Mouse (Mus musculus) hindbrain, embryonic 14.5 days (tissue): Measurements from ENCODE around the gene Defb35. TPM values are rescaled to one million over a fixed set of nuclear protein-coding genes. Genes with fewer than 3 reads are reported as not detected.
"Not testable (repeated sequence)": the region's sequence is repeated elsewhere in the genome, so short reads cannot be mapped to it uniquely, and the experiment has no call there.

Experiments used
- ATAC-seq: fragments of 200-750 bp; cut with Nextera tagmentation; 2 replicates; pipeline ENCODE4 v1.8.0; 2017; ENCODE audit warnings: moderate number of reproducible peaks, mild to moderate bottlenecking, moderate TSS enrichment, moderate library complexity; ENCODE audit not compliant: low FRiP score
- DNase-seq: peaks from one replicate; pipeline ENCODE4 v3.0.0-alpha.2; 2015; ENCODE audit warnings: low spot score
- H3K27ac ChIP-seq: fragments of 300-500 bp; sonication (generic); 2 replicates; pipeline ENCODE4 v1.5.1; 2014; ENCODE audit warnings: mild to moderate bottlenecking, moderate library complexity
- H3K27me3 ChIP-seq: fragments of 300-500 bp; sonication (generic); 2 replicates; pipeline ENCODE4 v1.6.1; 2014; ENCODE audit warnings: mild to moderate bottlenecking, low read length, mixed read lengths; ENCODE audit not compliant: control insufficient read depth, insufficient read depth
- H3K36me3 ChIP-seq: fragments of 300-500 bp; sonication (generic); replicated peaks from 2 replicates; pipeline ENCODE4 v1.6.1; 2014; ENCODE audit not compliant: control insufficient read depth, insufficient read depth
- H3K4me1 ChIP-seq: fragments of 300-500 bp; sonication (generic); replicated peaks from 2 replicates; pipeline ENCODE4 v1.6.1; 2014; ENCODE audit warnings: antibody characterized with exemption, low read length, mixed read lengths; ENCODE audit not compliant: control insufficient read depth, insufficient read depth
- H3K4me2 ChIP-seq: fragments of 300-500 bp; sonication (generic); replicated peaks from 2 replicates; pipeline ENCODE4 v1.6.1; 2014; ENCODE audit warnings: mild to moderate bottlenecking, moderate library complexity
- H3K4me3 ChIP-seq: fragments of 300-500 bp; sonication (generic); replicated peaks from 2 replicates; pipeline ENCODE4 v1.5.1; 2014; ENCODE audit warnings: mild to moderate bottlenecking, low read length
- H3K9ac ChIP-seq: fragments of 300-500 bp; sonication (generic); 2 replicates; pipeline ENCODE4 v1.6.1; 2014
- H3K9me3 ChIP-seq: fragments of 300-500 bp; sonication (generic); 2 replicates; pipeline ENCODE4 v1.6.1; 2016; ENCODE audit warnings: low read length; ENCODE audit not compliant: control insufficient read depth
- WGBS: fragments of 180-500 bp; shearing (Covaris S2); extraction: QIAGEN DNeasy Blood & Tissue Kit; methylation state at CpG from one replicate; pipeline ENCODE4 v1.1.7; 2014; 5-methylcytosine and 5-hydroxymethylcytosine counted together
- polyA plus RNA-seq: library from polyadenylated mRNA; unstranded; fragments of >200 nt; fragmentation: Nextera tagmentation; extraction: Ambion mirVana; gene quantifications from 2 replicates; pipeline ENCODE4 v1.2.1, GENCODE M21; 2014

Defb35 gene
- not detected in 2 replicates for polyA plus RNA-seq

- not testable (repeated sequence) for H3K4me2 ChIP-seq, DNase-seq, H3K27me3 ChIP-seq, H3K27ac ChIP-seq, H3K36me3 ChIP-seq, H3K4me3 ChIP-seq, H3K9ac ChIP-seq, H3K4me1 ChIP-seq, H3K9me3 ChIP-seq, ATAC-seq
- 91% methylated on average over 4 of the region's 4 CpGs for WGBS
Measured at GRCm38 (mm10) chr8:21938052-21938451, at the start of gene Defb35. Gene Defb35, plus strand, starts transcription at chr8:21938352.

GRCm38 (mm10) chr8:21906290-21906689 lies 31.9 kb upstream of the Defb35 start, which contains the start of gene Defb11:
Gene Defb11, minus strand, starts transcription at chr8:21906412.
- H3K9me3 ChIP-seq, H3K9ac ChIP-seq, H3K4me2 ChIP-seq, H3K4me1 ChIP-seq, H3K4me3 ChIP-seq, H3K27me3 ChIP-seq, H3K27ac ChIP-seq, DNase-seq, H3K36me3 ChIP-seq: not testable (repeated sequence)
- ATAC-seq, result peak; percentile 24; the same call in 1 of the 2 replicates

- Histone ChIP-seq H3K4me1 (no peaks in the 10 kb centered on the region), H3K9me3 (no peaks in the 10 kb centered on the region), H3K27ac (no peak overlapping the region), H3K36me3 (no peaks in the 10 kb centered on the region), H3K4me2 (no peak overlapping the region), H3K4me3 (no peak overlapping the region), H3K27me3 (no peaks in the 10 kb centered on the region), H3K9ac (no peak overlapping the region)
- 8% methylated on average over 1 of the region's 1 CpGs for WGBS
- DNase-seq (no peak), ATAC-seq (no peak)
Measured at GRCm38 (mm10) chr8:21911931-21912330, 26.2 kb upstream of the Defb35 start.

GRCm38 (mm10) chr8:21912554-21912953 lies 25.6 kb upstream of the Defb35 start:
- Histone ChIP-seq H3K9me3 (no peaks in the 10 kb centered on the region), H3K4me1 (no peaks in the 10 kb centered on the region), H3K27me3 (no peaks in the 10 kb centered on the region), H3K4me3 (no peak overlapping the region), H3K4me2 (no peak overlapping the region), H3K9ac (no peak overlapping the region), H3K27ac (no peak overlapping the region), H3K36me3 (no peaks in the 10 kb centered on the region)
- ATAC-seq (no peak), DNase-seq (no peak)
- WGBS, result 31% methylated on average over 2 of the region's 2 CpGs

- no peak overlapping the region for H3K9ac ChIP-seq
- H3K27ac ChIP-seq, result no peak overlapping the region
- no peak for DNase-seq
- no peaks in the 10 kb centered on the region for H3K9me3 ChIP-seq
- no peak overlapping the region for H3K4me2 ChIP-seq
- no peaks in the 10 kb centered on the region for H3K36me3 ChIP-seq
- ATAC-seq, result no peak
- no peaks in the 10 kb centered on the region for H3K4me1 ChIP-seq
- 92% methylated on average over 3 of the region's 3 CpGs for WGBS
- H3K4me3 ChIP-seq, result no peak overlapping the region
- H3K27me3 ChIP-seq, result no peaks in the 10 kb centered on the region
Measured at GRCm38 (mm10) chr8:21915625-21916024, 22.5 kb upstream of the Defb35 start.

GRCm38 (mm10) chr8:21930754-21931153 lies 7.4 kb upstream of the Defb35 start:
- DNase-seq, H3K4me2 ChIP-seq, H3K4me3 ChIP-seq, H3K9ac ChIP-seq, H3K36me3 ChIP-seq, H3K27ac ChIP-seq, H3K9me3 ChIP-seq, H3K4me1 ChIP-seq, ATAC-seq, H3K27me3 ChIP-seq: not testable (repeated sequence)
- WGBS, result 72% methylated on average over 3 of the region's 3 CpGs

- DNase-seq (no peak), ATAC-seq (no peak)
- H3K27ac ChIP-seq, result no peak within 1 kb of the TSS
- no peaks in the 10 kb centered on the region for H3K4me1 ChIP-seq
- no peaks in the 10 kb centered on the region for H3K9me3 ChIP-seq
- no peak within 1 kb of the TSS for H3K4me3 ChIP-seq
- H3K4me2 ChIP-seq, result no peak within 1 kb of the TSS
- no peaks in the 10 kb centered on the region for H3K27me3 ChIP-seq
- H3K9ac ChIP-seq, result no peak within 1 kb of the TSS
- 92% methylated on average over 6 of the region's 6 CpGs for WGBS
- H3K36me3 ChIP-seq, result no peaks in the 10 kb centered on the region
Measured at GRCm38 (mm10) chr8:21932610-21933009, 5.5 kb upstream of the Defb35 start, which contains the start of gene Defb15. Gene Defb15, minus strand, starts transcription at chr8:21932710.

- no peak within 1 kb of the TSS for H3K27ac ChIP-seq
- no peak within 1 kb of the TSS for H3K4me3 ChIP-seq
- ATAC-seq (no peak), DNase-seq (no peak)
- H3K4me1 ChIP-seq, result no peaks in the 10 kb centered on the region
- no peaks in the 10 kb centered on the region for H3K36me3 ChIP-seq
- WGBS, result 81% methylated on average over 6 of the region's 6 CpGs
- no peaks in the 10 kb centered on the region for H3K9me3 ChIP-seq
- H3K27me3 ChIP-seq, result no peaks in the 10 kb centered on the region
- no peak within 1 kb of the TSS for H3K9ac ChIP-seq
- H3K4me2 ChIP-seq, result no peak within 1 kb of the TSS
Measured at GRCm38 (mm10) chr8:21946462-21946861, 8.3 kb downstream of the Defb35 start, which contains the start of gene Defb13. Gene Defb13, plus strand, starts transcription at chr8:21946762.

- H3K27ac ChIP-seq, result no peak overlapping the region
- H3K9ac ChIP-seq, result no peak overlapping the region
- no peak overlapping the region for H3K4me3 ChIP-seq
- H3K36me3 ChIP-seq, result no peaks in the 10 kb centered on the region
- no peaks in the 10 kb centered on the region for H3K9me3 ChIP-seq
- no peaks in the 10 kb centered on the region for H3K27me3 ChIP-seq
- no peak overlapping the region for H3K4me2 ChIP-seq
- WGBS, result 51% methylated on average over 9 of the region's 9 CpGs
- no peaks in the 10 kb centered on the region for H3K4me1 ChIP-seq
- DNase-seq (no peak), ATAC-seq (peak; percentile 40; the same call in 1 of the 2 replicates)
Measured at GRCm38 (mm10) chr8:21947311-21948017, 9.3 kb downstream of the Defb35 start.
